Mouse (Mus musculus): ENCODE data around the gene Acsl4.

- TF ChIP-seq CTCF (IDR thresholded peaks at IDR 0.05) (no peak), EP300 (IDR thresholded peaks at IDR 0.05) (no peak)
Observed at GRCm38 (mm10) chrX:142276573-142276972, 113.8 kb downstream of the Acsl4 start.
